Mouse (Mus musculus) olfactory bulb, adult 2 months (tissue): Measurements from ENCODE around the gene Slc7a8.

Source experiments
- CTCF ChIP-seq: fragments of 200-500 bp; IDR thresholded peaks from 2 replicates; pipeline ENCODE4 v1.5.1; 2012; ENCODE audit warnings: low read depth, mild to moderate bottlenecking, low read length, moderate library complexity; ENCODE audit not compliant: insufficient read depth
- POLR2A ChIP-seq: fragments of 200-500 bp; IDR thresholded peaks from 2 replicates; pipeline ENCODE4 v1.6.1; 2012; ENCODE audit warnings: mild to moderate bottlenecking, low read depth, low read length, moderate library complexity; ENCODE audit not compliant: insufficient read depth

- TF ChIP-seq CTCF (no peak), POLR2A (no peak)
Measured at GRCm38 (mm10) chr14:54744473-54744872, 37.3 kb downstream of the Slc7a8 start.
